Mouse (Mus musculus): Measurements from ENCODE around the gene Gamt. TPM values are rescaled to one million over a fixed set of nuclear protein-coding genes. Genes with fewer than 3 reads are reported as not detected.
"Not testable (repeated sequence)": the region's sequence is repeated elsewhere in the genome, so short reads cannot be mapped to it uniquely, and the experiment has no call there.

The Gamt gene
- polyA plus RNA-seq, 1 experiment from 2014 or later: 38.3 TPM

GRCm38 (mm10) chr10:80250573-80250972 lies 10.2 kb downstream of the Gamt start:
- no peak for DNase-seq (ENCODE audit: low spot score)
- Histone ChIP-seq H3K27ac (no peak overlapping the region), H3K4me3 (peak overlapping the region; percentile 57), H3K4me1 (replicated peaks) (peaks cover 26% of the 10 kb centered on the region), H3K27me3 (ENCODE audit: insufficient read depth, poor library complexity, severe bottlenecking) (no peaks in the 10 kb centered on the region), H3K9me3 (no peaks in the 10 kb centered on the region), H3K36me3 (peaks cover 37% of the 10 kb centered on the region)
- 86% methylated on average over 4 of the region's 4 CpGs for WGBS

- H3K4me1 ChIP-seq (replicated peaks): peaks cover 31% of the 10 kb centered on the region
- peaks cover 32% of the 10 kb centered on the region for H3K36me3 ChIP-seq
- peak overlapping the region; percentile 57 for H3K4me3 ChIP-seq
- H3K27ac ChIP-seq: peak overlapping the region; percentile 94
- DNase-seq (ENCODE audit: low spot score): no peak
- no peaks in the 10 kb centered on the region for H3K9me3 ChIP-seq
- H3K27me3 ChIP-seq (ENCODE audit: insufficient read depth, poor library complexity, severe bottlenecking): no peaks in the 10 kb centered on the region
- WGBS: 41% methylated on average over 2 of the region's 2 CpGs
These were observed 10.8 kb downstream of the Gamt start for GRCm38 (mm10) chr10:80250059-80250458.

DNA sequence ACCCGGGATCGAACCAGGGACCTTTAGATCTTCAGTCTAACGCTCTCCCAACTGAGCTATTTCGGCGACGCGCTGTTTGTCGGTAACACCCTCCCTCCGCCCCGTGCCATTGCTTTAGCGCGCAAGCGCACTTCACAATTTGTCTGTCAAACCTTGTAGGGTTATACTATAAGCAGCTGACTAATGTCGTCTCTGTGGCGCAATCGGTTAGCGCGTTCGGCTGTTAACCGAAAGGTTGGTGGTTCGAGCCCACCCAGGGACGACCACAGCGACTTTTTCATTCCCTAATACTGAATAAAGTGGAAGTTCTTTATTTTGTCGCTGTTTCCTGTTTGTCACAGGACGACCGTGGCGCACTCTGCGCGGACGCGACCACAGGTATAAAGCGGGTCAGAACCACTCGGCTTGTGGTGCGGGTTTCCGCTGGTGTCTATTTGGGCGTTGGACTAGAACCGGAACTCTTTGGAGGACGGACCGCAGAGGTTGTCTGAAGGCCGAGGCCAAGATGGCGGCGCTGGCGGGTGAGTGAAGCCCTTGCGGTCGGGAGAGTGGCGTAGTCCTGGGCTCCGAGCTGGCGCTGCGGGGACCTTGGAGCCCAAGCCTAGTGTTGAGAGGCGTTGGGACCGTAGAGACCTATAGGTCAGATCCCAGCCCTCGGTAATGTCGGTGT lies 11.7 kb downstream of the Gamt start, which contains the start of gene Ndufs7:
Gene Ndufs7, plus strand, starts transcription at position 151 of the 670 bp plus-strand sequence.
- H3K4me1 ChIP-seq (replicated peaks): peaks cover 36% of the 10 kb centered on the region
- peak within 1 kb of the TSS; percentile 94 for H3K27ac ChIP-seq
- no peaks in the 10 kb centered on the region for H3K27me3 ChIP-seq (ENCODE audit: insufficient read depth, poor library complexity, severe bottlenecking)
- peaks cover 29% of the 10 kb centered on the region for H3K36me3 ChIP-seq
- under 1% methylated on average over 53 of the region's 53 CpGs for WGBS
- peak; percentile 90 for DNase-seq (ENCODE audit: low spot score)
- H3K9me3 ChIP-seq: no peaks in the 10 kb centered on the region
- H3K4me3 ChIP-seq: peak within 1 kb of the TSS; percentile 57

GRCm38 (mm10) chr10:80248437-80248836 lies 12.4 kb downstream of the Gamt start:
- H3K36me3 ChIP-seq: peaks cover 29% of the 10 kb centered on the region
- 49% methylated on average over 3 of the region's 3 CpGs for WGBS
- DNase-seq (ENCODE audit: low spot score); H3K9me3 ChIP-seq; H3K27me3 ChIP-seq (ENCODE audit: insufficient read depth, poor library complexity, severe bottlenecking); H3K27ac ChIP-seq: not testable (repeated sequence)
- H3K4me1 ChIP-seq (replicated peaks): peaks cover 41% of the 10 kb centered on the region
- peak overlapping the region; percentile 57 for H3K4me3 ChIP-seq

GRCm38 (mm10) chr10:80247849-80248248 lies 13.0 kb downstream of the Gamt start:
- H3K36me3 ChIP-seq: peaks cover 29% of the 10 kb centered on the region
- H3K4me1 ChIP-seq (replicated peaks): peaks cover 40% of the 10 kb centered on the region
- H3K27ac ChIP-seq: no peak overlapping the region
- peak; percentile 31 for DNase-seq (ENCODE audit: low spot score)
- WGBS: 62% methylated on average over 6 of the region's 6 CpGs
- H3K4me3 ChIP-seq: peak overlapping the region; percentile 9; the same call in 1 of the 2 replicates
- H3K9me3 ChIP-seq: no peaks in the 10 kb centered on the region
- no peaks in the 10 kb centered on the region for H3K27me3 ChIP-seq (ENCODE audit: insufficient read depth, poor library complexity, severe bottlenecking)

DNA sequence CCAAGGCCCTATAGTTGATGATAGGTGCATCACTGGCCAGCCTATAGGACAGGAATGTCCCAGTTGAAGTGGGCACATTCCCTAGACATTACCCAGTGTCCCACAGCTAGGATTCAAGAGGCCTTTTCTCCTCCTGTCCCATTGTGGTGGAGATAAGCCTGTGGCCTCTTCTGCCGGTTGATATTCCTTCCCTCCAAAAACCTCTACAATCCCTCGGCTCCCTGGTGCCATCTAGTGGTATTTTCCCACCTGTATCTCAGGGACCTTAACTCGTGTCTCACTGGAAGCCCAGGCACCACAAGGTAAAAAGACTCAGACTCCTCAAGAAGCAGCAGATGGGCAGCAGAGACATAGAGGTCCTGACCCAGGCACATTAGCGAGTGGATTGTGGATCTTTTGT lies 15.2 kb downstream of the Gamt start:
- no peaks in the 10 kb centered on the region for H3K9me3 ChIP-seq
- H3K4me3 ChIP-seq: no peak overlapping the region
- DNase-seq (ENCODE audit: low spot score): peak; percentile 81
- H3K27ac ChIP-seq: peak overlapping the region; percentile 76
- WGBS: 3% methylated on average over 4 of the region's 4 CpGs
- no peaks in the 10 kb centered on the region for H3K27me3 ChIP-seq (ENCODE audit: insufficient read depth, poor library complexity, severe bottlenecking)
- peaks cover 42% of the 10 kb centered on the region for H3K36me3 ChIP-seq
- H3K4me1 ChIP-seq (replicated peaks): peaks cover 31% of the 10 kb centered on the region

DNA sequence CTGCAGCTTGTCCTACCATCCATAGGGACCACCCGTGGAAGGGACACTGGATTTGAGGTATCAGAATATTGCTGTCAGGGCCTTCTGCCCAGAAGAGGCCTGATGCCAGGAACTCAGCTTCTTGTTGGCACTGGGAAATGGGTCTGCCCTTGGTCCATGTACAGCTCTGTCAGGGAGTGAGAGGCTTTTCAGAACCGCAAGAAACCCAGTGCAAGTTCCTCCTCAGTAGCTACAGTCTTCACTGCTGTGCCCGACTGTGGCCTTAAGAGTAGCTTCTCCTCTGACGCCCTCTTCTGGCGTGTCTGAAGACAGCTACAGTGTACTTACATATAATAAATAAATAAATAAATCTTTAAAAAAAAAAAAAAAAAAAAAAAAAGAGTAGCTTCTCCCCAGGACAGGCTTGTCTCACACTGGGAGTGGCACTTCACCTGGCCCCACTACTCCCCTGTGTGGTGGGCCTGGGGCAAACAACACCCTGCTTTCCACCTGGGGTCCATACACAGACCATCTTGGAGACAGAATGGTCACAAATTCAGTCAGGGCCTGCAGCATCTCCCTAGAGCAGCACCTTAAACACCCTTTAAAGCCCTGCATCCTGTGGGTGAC lies 15.9 kb downstream of the Gamt start:
- WGBS: 42% methylated on average over 5 of the region's 5 CpGs
- Histone ChIP-seq H3K4me3 (no peak overlapping the region), H3K36me3 (peaks cover 49% of the 10 kb centered on the region), H3K4me1 (replicated peaks) (peaks cover 24% of the 10 kb centered on the region), H3K27me3 (ENCODE audit: insufficient read depth, poor library complexity, severe bottlenecking) (no peaks in the 10 kb centered on the region), H3K27ac (peak overlapping the region; percentile 76), H3K9me3 (no peaks in the 10 kb centered on the region)
- peak; percentile 44 for DNase-seq (ENCODE audit: low spot score)

DNA sequence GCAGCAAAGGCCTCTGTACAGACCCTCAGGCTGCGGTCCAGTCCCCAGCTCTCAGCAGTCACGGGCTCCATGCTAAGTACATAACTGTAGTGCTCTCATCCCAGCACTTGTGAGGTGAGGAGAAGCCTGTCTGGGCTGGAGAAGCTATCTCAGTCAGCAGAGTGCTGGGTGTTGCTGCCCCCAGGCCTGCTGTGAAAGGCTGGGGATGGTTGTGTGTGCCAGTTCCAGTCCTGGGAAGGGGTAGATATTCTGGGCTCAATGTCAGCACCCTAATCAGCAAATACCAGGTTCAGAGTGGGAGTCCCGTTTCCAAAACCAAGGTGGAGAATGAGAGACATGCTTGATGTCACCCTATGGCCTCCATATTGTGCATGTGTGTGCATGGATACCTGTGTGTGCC lies 18.2 kb downstream of the Gamt start:
- 91% methylated on average over 3 of the region's 3 CpGs for whole genome bisulfite sequencing

DNA sequence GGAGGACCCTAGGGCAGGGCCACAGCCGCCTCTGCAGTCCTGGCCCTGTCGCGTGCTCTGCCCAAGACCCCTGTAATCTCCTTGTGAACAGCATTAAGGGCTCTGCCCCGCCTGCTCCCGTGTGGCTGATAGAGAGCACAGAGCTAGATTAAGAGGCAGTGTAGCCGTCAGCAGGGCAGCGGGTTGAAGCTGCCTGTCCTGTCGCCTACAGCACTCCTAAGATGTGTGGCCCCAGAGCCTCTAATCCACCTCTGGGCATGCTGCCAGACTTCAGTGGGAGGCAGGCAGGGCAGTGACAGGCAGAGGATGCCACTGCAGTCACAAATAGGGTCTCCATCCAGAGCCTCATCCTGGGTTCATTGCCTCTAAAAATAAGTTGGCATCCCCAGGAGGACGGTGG lies 18.7 kb downstream of the Gamt start:
- 89% methylated on average over 9 of the region's 9 CpGs for WGBS
- Histone ChIP-seq H3K36me3 (peaks cover 77% of the 10 kb centered on the region), H3K27ac (no peak overlapping the region), H3K4me3 (no peak overlapping the region), H3K4me1 (replicated peaks) (peaks cover 22% of the 10 kb centered on the region), H3K27me3 (ENCODE audit: insufficient read depth, poor library complexity, severe bottlenecking) (no peaks in the 10 kb centered on the region), H3K9me3 (no peaks in the 10 kb centered on the region)
- DNase-seq (ENCODE audit: low spot score): no peak

More for the DNA sequence above, 18.2 kb downstream of the Gamt start:
- H3K4me1 ChIP-seq (replicated peaks): peaks cover 22% of the 10 kb centered on the region
- H3K27me3 ChIP-seq (ENCODE audit: insufficient read depth, poor library complexity, severe bottlenecking): no peaks in the 10 kb centered on the region
- no peak overlapping the region for H3K4me3 ChIP-seq
- no peak overlapping the region for H3K27ac ChIP-seq
- no peak for DNase-seq (ENCODE audit: low spot score)
- peaks cover 72% of the 10 kb centered on the region for H3K36me3 ChIP-seq
- no peaks in the 10 kb centered on the region for H3K9me3 ChIP-seq

- Histone ChIP-seq H3K27me3 (ENCODE audit: insufficient read depth, poor library complexity, severe bottlenecking) (no peaks in the 10 kb centered on the region), H3K9me3 (no peaks in the 10 kb centered on the region), H3K4me3 (no peak overlapping the region), H3K36me3 (peaks cover 100% of the 10 kb centered on the region), H3K27ac (no peak overlapping the region), H3K4me1 (replicated peaks) (peaks cover 10% of the 10 kb centered on the region)
- 92% methylated on average over 6 of the region's 6 CpGs for WGBS
- DNase-seq (ENCODE audit: low spot score): no peak
These were observed 21.0 kb downstream of the Gamt start for GRCm38 (mm10) chr10:80239791-80240190.

- Histone ChIP-seq H3K4me3 (no peak overlapping the region), H3K4me1 (replicated peaks) (peaks cover 10% of the 10 kb centered on the region), H3K27ac (no peak overlapping the region), H3K36me3 (peaks cover 100% of the 10 kb centered on the region), H3K9me3 (no peaks in the 10 kb centered on the region), H3K27me3 (ENCODE audit: insufficient read depth, poor library complexity, severe bottlenecking) (no peaks in the 10 kb centered on the region)
- no peak for DNase-seq (ENCODE audit: low spot score)
- WGBS: 89% methylated on average over 3 of the region's 3 CpGs
These were observed 22.5 kb downstream of the Gamt start for GRCm38 (mm10) chr10:80238306-80238705.

- Histone ChIP-seq H3K27me3 (ENCODE audit: insufficient read depth, poor library complexity, severe bottlenecking) (no peaks in the 10 kb centered on the region), H3K4me1 (replicated peaks) (peaks cover 23% of the 10 kb centered on the region), H3K36me3 (peaks cover 100% of the 10 kb centered on the region), H3K4me3 (no peak overlapping the region), H3K9me3 (no peaks in the 10 kb centered on the region), H3K27ac (no peak overlapping the region)
- 93% methylated on average over 4 of the region's 4 CpGs for WGBS
- DNase-seq (ENCODE audit: low spot score): no peak
These were observed 23.8 kb downstream of the Gamt start for GRCm38 (mm10) chr10:80237020-80237419.

DNA sequence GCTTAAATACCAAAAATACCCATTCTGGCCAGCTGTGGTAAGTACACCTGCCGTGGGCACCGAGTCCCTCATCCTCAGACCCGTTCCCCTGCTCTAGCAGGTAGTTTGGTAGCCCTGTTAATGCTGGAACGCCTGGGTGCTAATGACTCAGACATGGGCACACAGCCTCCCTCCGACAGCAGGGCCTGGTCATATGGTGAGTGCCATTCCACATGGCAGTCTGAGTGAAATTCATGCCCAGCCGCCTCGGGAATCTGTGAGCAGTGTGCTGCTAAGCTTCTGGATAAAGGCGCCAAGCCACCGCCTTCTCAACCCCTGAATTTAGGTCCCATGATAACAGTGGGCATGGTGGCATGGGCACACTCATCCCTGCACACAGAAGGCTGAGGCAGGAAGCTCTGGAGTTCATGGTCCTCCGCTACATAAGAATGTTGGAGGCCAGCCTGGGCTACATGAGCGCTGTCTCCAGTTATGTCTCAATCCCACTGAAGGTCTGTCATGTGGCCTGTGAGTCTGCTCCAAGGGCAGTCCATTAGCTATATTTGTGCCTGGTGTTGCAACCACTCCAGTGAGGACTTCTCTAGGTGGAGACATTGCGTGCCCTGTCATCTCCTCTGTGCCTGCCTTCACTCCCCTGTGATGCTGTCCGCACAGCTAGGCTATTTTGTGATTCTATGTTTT lies 24.5 kb downstream of the Gamt start:
- no peak overlapping the region for H3K4me3 ChIP-seq
- no peaks in the 10 kb centered on the region for H3K27me3 ChIP-seq (ENCODE audit: insufficient read depth, poor library complexity, severe bottlenecking)
- 94% methylated on average over 13 of the region's 13 CpGs for WGBS
- no peak for DNase-seq (ENCODE audit: low spot score)
- peaks cover 28% of the 10 kb centered on the region for H3K4me1 ChIP-seq (replicated peaks)
- no peak overlapping the region for H3K27ac ChIP-seq
- H3K9me3 ChIP-seq: no peaks in the 10 kb centered on the region
- H3K36me3 ChIP-seq: peaks cover 100% of the 10 kb centered on the region

Measured in hindbrain, embryonic 10.5 days (tissue).